Mouse (Mus musculus): ENCODE results near the gene Ppp2r3c.
"Not testable (repeated sequence)": the region's sequence is repeated elsewhere in the genome, so short reads cannot be mapped to it uniquely, and the experiment has no call there.

The Ppp2r3c gene

DNA sequence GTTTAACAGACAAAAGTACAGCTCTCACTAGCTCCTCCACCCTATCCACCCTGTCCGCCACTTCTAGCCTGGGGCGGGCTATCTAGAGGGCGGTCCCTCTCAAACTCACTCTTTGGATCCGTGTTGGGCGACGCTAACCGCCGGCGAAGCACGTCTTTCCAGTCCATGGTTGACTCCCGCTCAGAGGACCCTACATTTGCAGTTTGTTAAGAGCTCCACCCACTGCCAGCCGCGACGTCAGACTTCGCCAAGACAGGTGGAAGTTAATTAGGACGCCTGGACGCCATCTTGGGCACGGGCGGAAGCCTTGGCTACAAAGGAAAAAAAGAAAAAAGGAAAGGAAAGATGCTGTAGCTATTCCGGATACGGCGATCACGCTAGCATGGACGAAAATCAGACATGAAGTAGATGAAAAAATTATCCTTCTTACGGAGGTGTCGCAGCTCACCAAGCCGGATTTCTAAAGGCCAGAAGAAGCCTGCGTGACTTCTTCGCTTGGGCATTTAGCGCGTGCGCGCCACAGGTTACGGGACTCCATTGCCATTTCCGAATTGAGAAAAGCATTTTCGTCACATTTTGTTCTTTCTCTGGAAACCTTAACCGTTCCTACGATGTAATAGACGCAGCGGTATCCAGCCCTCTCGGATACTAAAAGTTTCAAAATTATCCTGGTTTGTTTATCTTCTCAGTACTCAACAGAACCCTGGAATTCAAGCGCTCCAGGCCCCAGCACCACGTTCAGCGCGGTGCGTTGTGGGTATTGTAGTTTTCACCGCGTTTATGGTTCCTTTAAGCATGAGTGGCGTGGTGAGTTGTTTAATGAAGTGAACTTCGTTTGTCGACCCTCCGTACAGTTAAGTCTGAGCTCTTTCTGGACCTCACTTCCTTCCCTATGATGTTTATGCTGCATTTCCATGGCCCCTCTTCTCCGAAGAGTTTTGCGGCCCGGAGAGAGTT, at the start of gene Ppp2r3c:
Gene Ppp2r3c (minus strand): TSS at position 514 of the 957 bp plus-strand sequence.
- DNase-seq: peak; percentile 95 to 96

DNA sequence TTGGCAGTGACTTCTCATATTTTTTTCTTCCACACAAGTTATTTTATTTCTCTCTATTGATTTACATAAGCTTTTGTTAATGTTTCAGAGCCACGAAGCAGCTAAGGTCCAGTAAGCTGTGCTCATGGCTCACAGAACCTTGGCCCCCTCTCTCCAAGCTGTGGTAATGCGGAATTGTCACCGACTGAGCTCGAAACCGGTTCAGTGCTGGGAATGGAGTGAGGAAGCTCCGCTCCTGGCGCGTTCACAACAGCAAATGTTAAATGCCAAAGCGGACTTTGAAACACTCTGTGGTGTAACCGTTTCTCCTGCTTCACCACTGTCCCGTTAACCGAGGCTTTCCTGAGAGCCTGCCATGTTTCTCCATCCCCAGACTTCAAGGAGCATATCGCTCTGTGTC, 41.8 kb upstream of the Ppp2r3c start:
- peak; percentile 19 to 40 for DNase-seq

DNA sequence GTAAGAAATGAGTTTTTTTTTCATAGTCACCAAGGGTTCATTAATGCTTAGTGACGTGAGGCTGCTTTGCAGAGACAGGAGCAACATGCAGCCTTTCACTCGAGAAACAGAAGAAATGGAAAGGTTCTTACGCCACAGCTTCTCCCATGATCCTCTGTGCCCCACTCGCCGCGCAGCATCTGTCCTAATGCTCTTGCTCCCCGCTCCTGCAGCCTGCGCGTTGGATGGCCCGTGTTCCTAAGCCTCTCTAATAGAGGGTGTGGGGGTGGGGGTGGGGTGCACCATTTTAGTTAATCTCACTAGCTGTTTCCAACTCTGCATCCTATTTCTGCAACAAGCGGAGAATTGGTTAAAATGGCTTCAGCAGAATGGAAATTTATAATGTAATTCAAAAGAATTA, 41.2 kb upstream of the Ppp2r3c start:
- DNase-seq: no peak

DNA sequence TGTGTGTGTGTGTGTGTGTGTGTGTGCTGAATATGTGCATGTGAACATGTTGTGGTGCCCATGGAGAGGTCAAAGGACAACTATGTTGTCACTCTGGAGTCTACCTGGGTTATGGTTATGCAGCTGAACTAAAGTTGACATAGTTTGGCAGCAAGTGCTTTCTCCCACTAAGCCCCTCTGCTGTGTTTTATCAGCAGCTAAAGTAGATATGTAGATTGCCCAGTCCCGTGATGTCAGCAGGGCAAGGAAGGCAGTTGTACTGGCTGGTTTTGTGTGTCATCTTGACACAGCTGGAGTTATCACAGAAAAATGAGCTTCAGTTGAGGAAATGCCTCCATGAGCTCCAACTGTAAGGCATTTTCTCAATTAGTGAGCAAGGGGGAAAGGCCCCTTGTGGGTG, 40.2 kb upstream of the Ppp2r3c start:
- DNase-seq: not testable (repeated sequence)

DNA sequence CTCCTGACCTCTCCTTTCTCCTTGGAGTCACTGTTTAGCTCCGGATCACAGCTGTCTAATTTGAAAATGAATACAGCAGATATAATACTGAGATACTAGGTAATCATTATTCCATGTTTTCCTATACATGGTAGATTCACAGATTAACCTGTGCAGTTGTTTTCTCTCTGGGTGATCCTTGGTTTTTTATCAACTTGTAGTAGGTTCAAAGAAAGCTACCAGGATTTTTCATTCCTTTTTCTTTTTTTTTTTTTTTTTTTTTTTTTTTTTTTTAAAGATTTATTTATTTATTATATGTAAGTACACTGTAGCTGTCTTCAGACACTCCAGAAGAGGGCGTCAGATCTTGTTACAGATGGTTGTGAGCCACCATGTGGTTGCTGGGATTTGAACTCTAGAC, 35.7 kb upstream of the Ppp2r3c start:
- DNase-seq: not testable (repeated sequence)

DNA sequence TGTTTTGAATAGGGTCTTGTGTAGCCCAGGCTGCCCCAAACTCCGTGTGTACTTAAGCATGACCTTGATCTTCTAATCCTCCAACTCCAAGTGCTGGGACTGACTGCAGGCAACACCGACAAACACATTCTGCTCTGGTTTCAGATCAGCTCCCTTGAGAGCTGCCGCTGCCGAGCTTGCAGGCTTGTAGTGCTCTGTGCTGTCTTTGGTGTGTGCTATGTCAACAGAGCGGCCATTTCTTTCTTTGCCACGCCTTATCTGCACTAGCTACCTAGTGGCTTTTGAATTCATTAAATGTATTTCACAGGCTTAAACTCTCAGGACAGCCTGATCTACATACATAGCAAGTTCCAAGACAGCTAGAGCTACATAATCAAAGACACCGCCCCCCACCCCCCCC, 30.9 kb upstream of the Ppp2r3c start:
- DNase-seq: no peak

DNA sequence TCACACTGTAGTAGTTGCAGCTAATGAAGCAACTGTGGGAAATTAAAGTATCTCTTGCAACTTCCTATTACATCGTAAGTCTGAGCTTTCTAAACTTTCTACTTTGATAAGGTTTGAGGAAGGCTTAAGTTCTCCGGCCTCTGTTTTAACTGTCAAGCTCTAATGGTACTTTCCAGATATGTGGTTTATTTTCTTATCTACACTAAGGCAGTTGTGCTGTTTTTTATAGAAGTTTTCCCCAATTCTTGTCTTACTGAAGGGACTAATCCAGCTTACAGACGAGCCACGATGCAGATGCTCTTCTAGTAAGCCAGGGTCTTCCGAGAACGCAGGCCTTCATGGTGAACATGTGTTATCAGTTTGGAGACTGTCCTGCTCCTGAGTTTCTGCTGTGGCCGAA, 26.6 kb upstream of the Ppp2r3c start:
- DNase-seq: no peak

DNA sequence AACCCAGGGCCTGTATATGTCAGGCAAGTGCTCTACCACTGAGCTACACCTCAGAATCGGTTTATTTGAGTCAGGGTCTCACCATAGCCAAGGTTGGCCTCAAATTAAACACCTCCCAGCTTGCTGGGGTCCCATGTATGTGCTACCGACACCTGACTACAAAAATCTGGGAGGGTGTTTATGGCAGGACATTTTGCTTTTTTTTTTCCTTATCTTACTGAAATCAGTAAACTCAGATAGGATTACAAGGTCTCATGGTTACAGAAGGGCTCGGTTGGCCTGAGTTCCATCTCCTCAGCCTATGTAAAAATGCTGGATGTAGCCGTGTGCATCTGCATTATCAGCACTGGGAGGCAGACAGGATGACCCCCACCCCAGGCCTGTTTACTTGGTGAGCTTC, 26.0 kb upstream of the Ppp2r3c start:
- DNase-seq: no peak

DNA sequence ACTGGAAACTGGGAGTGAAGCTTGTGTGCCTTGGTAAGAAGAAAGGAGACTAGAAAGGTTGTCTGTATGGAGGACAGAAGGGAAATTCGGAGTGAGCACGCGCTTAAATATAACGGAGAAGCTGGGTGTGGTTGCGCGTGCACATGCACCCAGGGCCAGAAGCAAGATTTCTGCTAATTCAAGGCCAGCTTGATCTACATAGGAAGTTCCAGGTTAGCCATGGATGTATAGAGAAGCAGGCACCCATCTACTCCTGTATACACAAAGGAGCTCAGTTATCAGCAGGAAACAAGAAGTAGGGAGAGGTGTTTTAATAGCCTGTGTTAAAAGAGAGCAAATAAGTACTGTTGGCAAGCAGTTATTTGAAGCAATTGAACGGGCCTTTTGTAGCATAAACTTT, 22.9 kb upstream of the Ppp2r3c start:
- no peak for DNase-seq

DNA sequence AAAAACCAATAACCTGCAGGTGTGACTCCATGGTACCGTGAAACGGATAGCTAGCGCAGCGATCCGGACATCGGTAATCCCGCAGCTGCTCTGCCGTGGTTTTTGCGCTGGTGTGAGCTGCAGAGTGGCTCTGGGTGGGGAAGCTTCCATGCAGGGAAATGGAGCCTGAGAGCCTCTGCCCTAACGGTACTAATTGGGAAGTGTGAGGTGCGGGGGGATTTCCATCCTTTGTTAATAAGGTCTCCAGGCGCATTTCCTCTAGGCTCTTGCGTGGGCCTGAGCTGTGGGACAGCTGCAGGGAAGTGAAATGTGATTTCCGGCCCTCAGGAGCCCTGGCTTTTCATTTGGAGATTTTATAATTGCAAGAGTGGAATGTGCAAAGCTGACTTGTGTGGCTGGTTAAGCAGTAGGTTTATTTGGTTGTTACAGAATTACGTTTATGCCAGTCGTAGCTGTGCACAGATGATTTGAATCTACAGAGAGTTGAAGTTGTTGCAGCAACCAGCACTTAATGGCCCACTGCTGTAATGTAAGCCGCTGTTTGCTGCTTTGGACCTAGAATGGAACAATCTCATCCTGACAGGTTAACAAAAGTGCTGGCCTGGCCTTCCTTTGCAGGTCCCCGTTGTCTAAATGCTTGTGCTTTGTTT, 19.0 kb upstream of the Ppp2r3c start:
- DNase-seq: peak in 1 of 2 experiments; percentile 16

DNA sequence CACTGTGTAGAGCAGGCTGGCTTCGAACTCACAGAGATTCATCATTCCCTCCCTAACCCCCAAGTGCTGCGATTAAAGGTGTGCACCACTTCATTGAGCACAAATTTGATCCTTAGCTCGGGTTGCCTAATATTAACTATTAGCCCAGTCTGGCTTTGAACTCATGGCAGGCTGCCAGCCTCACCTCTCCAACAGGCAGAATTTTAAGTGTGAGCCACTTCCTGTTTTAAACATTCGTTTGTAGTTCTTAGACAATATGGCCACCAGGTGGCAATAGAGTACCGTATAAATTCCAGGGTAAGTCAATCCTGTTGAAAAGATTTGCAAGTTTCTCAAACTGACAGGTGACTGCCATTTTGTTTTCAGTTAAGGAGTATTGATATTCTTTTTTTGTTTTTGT, 12.4 kb upstream of the Ppp2r3c start:
- peak; percentile 92 to 93 for DNase-seq

DNA sequence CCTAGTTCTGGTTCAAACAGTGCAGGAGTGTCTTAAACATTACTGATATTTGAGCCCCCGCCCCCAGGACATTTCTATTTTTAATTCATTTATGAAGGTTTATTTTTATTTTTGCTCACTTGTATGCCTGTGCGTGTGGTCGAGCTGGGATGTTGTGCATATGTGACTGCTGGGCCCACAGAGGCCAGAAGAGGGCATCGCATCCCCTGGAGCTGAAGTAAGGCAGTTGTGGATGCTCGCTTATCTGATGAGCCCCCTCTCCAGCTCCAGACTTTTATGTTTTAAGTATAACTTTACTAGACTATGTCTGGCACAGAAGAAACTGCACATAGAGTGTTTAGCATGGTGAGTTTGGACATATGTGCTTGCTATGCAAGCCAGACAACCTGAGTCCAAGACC, 11.1 kb upstream of the Ppp2r3c start:
- peak in 1 of 2 experiments; percentile 18 for DNase-seq

DNA sequence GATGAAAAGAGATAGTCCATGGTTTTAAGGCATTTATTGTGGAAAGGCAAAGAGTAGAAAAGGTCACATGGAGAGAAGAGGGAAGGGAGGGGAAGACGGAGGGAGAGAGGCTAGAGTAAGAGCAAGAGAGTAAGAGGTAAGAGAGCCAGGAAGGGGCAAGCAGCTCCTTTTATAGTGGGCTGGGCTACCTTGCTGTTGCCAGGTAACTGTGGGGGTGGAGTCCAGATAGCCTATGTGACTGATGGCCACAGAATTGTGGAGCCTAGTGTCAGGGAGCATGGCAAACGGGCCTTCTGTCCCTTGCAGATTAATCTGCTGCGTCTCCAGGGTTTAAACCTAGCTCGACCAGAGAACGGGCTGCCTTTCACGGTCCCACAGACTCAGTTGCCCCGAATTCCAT, 9.0 kb upstream of the Ppp2r3c start:
- DNase-seq: no peak

DNA sequence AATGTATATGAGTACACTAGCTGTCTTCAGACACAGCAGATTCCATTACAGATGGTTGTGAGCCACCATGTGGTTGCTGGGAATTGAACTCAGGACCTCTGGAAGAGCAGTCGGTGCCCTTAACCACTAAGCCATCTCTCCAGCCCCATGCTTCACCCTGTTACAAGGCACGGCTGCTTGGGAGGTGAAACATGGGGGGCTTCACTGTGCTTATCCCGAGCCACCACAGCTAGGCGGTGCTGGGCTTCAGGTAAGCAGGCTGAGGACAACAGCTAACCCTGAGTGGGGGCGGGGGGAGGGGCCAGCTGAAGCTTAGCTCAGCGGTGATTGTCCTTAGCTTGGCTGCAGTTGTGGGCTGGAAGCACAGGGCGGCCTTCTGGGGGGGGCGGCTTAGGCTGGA, 6.7 kb upstream of the Ppp2r3c start:
- no peak for DNase-seq

DNA sequence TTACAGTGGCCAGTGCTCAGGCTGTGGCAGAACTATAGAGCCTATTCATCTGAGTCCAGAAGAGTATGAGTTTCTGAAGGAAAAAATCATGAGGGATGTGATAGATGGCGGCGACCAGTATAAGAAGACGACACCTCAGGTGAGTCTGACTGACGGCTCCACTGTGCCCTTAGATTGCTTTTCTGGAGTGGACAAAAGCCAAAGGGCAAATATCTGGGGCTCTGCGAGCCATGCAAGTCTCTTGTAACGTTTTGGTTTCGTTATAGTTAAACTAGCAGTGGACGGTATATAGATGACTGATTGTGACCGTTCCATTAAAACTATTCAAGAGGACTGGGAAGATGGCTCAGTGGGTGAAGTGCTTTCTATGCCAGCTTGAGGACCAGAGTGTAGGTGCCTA, 5.9 kb upstream of the Ppp2r3c start:
- DNase-seq: peak; percentile 39 to 48

DNA sequence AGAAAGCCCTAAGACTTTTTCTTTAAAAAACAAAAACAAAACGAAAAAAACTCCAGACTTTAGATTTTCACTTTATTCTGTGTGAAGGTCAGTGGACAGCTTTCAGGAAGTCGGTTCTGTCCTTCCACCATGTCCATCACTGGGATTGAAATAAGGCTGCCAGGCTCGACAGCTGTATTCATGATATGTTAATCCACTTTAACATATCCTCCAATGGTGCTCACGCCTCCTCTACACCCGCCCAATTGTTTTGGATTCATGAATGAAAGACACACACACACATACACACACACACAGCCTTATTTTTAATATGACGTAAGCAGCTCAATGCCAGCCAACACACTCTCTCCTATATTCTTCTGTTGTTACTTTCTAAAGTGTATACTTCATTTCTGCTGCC, 4.8 kb upstream of the Ppp2r3c start:
- no peak for DNase-seq

DNA sequence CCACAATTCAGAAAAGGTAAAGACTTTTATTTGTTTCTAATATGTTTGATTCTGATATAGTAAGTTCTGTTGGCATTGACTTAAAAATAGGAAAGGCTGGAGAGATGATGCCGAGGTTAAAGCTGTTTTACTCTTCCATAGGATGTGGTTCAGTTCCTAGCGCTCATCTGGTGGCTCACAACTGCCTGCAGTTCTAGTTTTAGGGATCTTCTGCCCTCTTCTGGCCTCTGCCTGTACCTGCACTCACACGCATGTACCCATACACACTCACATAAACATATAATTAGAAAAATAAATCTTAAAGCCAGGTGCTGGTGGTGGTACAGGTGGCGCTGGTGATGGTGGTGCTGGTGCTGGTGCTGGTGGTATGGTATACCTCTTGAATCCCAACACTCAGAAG, 3.6 kb upstream of the Ppp2r3c start:
- DNase-seq: no peak

DNA sequence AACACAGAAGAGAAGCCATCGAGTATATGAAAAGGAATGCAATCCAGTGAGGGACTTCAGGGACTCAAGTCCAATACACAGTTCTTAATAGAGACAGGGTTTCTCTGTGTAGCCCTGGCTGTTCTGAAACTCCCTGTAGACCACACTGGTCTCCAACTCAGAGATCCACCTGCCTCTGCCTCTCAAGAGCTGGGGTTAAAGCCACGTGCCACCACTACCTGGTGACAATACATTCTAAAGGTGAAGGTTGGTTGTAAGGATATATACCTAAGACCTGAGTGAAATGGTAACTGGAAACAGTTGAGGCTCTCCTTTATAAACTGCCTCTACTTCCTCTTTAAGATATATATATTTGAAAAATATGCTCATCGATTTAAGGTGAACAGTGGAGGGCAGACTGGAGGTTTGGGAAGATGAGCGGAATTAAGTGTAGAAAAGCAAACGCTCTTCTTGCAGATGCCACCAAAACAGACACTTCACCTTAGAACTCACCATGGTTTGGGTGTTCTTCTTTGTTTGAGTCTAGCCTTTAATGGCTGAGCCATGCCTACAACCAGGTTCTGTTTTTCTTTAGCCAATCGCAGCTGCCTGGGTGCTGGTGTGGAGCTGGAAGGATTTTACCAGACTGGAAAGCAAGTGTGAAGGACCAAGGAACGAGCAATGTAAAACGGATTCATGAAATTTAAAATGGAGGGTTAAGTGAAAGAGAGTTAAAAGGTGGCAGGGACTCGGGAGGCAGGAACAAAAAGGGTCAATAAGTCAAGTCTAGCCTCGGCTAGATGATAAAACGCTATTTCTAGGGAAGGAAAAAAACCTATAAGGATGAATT, 1.1 kb downstream of the Ppp2r3c start:
- no peak for DNase-seq

DNA sequence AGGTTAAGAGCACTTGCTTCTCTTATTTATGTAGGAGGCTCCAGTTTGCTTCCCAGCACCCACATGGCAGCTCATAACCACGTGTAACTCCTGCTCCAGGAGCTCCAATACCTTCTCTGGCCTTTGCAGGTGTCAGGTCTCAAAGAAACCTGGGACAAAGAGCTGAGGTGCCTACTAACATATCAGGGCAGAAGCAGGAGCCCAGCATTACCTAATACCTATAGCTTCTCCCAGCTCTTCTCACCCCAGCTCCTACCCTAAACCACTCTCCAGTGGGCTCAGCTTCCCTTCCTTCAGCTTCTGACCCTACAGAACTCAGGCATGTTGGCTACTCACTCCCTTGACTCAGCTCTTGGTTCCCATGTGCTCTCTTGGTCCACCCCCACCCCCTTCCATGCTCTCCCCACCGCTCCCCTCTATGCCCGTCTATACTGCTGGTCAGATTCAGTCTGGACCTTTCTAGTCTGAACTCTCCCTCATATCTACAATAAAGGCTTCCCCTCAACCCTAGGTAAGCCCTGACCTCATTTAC, 1.9 kb downstream of the Ppp2r3c start:
- DNase-seq: no peak

DNA sequence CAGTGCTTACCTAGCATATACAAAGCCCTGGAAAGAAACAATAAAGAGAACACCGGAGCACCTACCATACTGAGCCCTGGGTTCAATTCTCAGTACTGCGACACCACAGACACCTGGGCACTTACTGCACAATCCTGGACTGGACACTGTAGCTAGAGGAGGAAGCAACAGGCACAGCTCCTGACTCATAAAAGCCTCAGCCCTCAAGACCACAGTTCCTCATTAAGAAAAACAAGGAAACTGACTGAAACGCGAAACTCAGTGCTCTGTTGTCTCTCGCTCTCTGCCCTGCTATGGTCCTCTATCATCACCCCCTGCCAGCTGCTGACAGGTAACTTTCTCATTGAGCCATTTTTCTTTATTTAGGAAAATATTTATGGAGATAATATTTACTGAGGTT, 3.5 kb downstream of the Ppp2r3c start, which contains the start of gene 1110008L16Rik:
Gene 1110008L16Rik (plus strand): TSS at position 242 of the 400 bp plus-strand sequence.
- DNase-seq: no peak

DNA sequence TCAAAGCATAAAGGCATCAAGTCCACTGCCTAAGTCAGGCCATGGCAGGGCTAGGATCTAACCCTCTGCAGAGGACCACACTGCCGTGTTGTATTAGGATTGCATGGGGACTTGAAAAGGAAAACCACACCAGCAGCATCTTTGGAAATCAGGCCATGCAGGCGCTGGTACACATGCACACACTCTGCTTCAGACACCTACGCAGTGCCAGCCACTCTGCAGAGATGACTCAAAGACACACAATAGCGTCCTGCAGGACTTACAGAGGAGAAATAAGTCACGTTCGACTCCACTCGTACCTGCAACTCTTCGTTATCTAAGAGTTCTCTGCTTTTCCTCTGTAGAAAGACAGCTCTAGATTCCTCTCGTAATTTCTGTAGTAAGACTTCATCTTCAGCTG, 4.7 kb downstream of the Ppp2r3c start:
- DNase-seq: no peak

DNA sequence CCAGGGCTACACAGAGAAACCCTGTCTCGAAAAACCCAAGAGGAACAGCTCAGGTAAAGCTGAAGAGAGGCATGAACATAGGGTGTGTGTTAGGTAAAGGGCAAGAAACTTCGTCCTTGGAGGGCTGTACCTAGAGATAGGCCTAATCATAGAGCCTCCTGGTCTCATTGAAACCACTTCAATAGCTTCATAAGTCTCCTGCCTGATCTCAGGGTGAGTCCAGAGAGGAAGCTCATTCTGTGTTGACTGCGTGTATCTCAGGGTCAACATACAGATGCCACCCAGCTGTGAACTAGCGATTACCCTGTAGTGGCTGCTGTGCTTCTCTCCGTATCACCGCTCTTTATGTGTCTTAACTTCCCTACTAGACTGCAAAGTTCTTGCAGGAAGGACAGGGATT, 25.2 kb downstream of the Ppp2r3c start:
- DNase-seq: not testable (repeated sequence)

DNA sequence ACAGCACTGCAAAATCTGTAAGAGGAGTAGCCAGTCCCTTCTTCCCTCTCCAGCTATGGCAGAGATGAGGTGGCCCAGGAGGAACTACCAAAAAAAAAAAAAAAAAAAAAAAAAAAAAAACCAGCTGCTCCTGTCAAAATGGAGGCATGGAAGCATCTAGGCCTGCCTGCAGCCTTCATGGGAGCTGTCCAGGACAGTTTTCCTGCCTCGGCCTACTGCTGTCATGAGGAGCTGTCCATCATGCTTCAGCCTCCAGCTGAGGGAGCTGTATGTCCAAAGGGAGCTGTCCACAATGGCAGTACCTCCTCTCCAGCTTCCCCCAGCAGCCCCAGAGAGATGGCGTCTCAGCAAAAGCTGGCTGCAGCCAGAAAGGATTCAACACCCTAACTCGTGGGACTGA, 30.6 kb downstream of the Ppp2r3c start:
- no peak for DNase-seq

Data from kidney, postnatal 36 days (tissue).